Mouse (Mus musculus) c-Kit-positive CD71-positive TER-119-positive erythroid progenitor cells, embryonic 14.5 days (primary cell): ENCODE measurements around the gene Shld1.

Source experiments
- DNase-seq: peaks from one replicate; pipeline ENCODE4 v3.0.0-alpha.2; 2013; ENCODE audit warnings: low spot score

Shld1 gene

GRCm38 (mm10) chr2:132692320-132692719 lies 5.6 kb downstream of the Shld1 start:
- DNase-seq, result no peak

GRCm38 (mm10) chr2:132693980-132694379 lies 7.2 kb downstream of the Shld1 start:
- no peak for DNase-seq

GRCm38 (mm10) chr2:132695358-132696093 lies 8.8 kb downstream of the Shld1 start:
- peak; percentile 94 for DNase-seq

- DNase-seq, result no peak
These were observed 9.8 kb downstream of the Shld1 start for GRCm38 (mm10) chr2:132696519-132696918.

- no peak for DNase-seq
These were observed 10.5 kb downstream of the Shld1 start for GRCm38 (mm10) chr2:132697256-132697655.

- DNase-seq, result no peak
These were observed 11.0 kb downstream of the Shld1 start for GRCm38 (mm10) chr2:132697695-132698094.

- no peak for DNase-seq
These were observed 11.7 kb downstream of the Shld1 start for GRCm38 (mm10) chr2:132698420-132698819.

GRCm38 (mm10) chr2:132700921-132701320 lies 14.2 kb downstream of the Shld1 start:
- no peak for DNase-seq

- peak; percentile 57 for DNase-seq
These were observed 14.7 kb downstream of the Shld1 start for GRCm38 (mm10) chr2:132701451-132701886.

- no peak for DNase-seq
These were observed 18.7 kb downstream of the Shld1 start for GRCm38 (mm10) chr2:132705251-132705992.

GRCm38 (mm10) chr2:132706309-132706708 lies 19.6 kb downstream of the Shld1 start:
- DNase-seq, result no peak

GRCm38 (mm10) chr2:132710488-132710887 lies 23.8 kb downstream of the Shld1 start:
- DNase-seq, result no peak

GRCm38 (mm10) chr2:132712061-132712460 lies 25.3 kb downstream of the Shld1 start:
- no peak for DNase-seq

GRCm38 (mm10) chr2:132714522-132714921 lies 27.8 kb downstream of the Shld1 start:
- DNase-seq, result no peak

GRCm38 (mm10) chr2:132714946-132715345 lies 28.2 kb downstream of the Shld1 start:
- DNase-seq, result no peak

- no peak for DNase-seq
These were observed 28.8 kb downstream of the Shld1 start for GRCm38 (mm10) chr2:132715421-132716070.

GRCm38 (mm10) chr2:132716154-132716553 lies 29.4 kb downstream of the Shld1 start:
- peak; percentile 48 for DNase-seq

- no peak for DNase-seq
These were observed 30.3 kb downstream of the Shld1 start for GRCm38 (mm10) chr2:132716901-132717536.

- DNase-seq, result no peak
These were observed 30.8 kb downstream of the Shld1 start for GRCm38 (mm10) chr2:132717537-132717912.

GRCm38 (mm10) chr2:132720921-132721566 lies 34.3 kb downstream of the Shld1 start:
- no peak for DNase-seq

- DNase-seq, result no peak
These were observed 35.1 kb downstream of the Shld1 start for GRCm38 (mm10) chr2:132721844-132722243.

- no peak for DNase-seq
These were observed 37.3 kb downstream of the Shld1 start for GRCm38 (mm10) chr2:132723958-132724431.
